Mouse (Mus musculus): ENCODE data around the gene Cacna1s. TPM values are rescaled to one million over a fixed set of nuclear protein-coding genes. Genes with fewer than 3 reads are reported as not detected.

Cacna1s gene
- total RNA-seq, 2 experiments from 2014 or later: 1.0 to 1.2 TPM

DNA sequence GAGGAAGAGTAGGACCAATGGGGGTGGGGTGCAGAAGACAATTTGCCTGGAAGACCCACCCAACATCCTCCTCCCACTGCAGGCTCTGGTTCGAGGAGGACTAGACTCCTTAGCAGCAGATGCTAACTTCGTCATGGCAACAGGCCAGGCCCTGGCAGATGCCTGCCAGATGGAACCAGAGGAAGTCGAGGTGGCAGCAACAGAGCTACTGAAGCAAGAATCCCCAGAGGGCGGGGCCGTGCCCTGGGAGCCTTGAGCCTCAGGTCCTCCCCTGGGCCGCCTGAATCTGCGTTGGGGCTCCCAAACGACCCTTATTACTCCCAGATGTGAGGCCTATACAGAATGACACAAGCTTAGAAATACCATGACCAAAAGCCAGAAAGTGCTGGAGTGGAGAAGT is 66.3 kb downstream of the Cacna1s start:
- peak in 1 of 2 experiments; percentile 55 for DNase-seq

DNA sequence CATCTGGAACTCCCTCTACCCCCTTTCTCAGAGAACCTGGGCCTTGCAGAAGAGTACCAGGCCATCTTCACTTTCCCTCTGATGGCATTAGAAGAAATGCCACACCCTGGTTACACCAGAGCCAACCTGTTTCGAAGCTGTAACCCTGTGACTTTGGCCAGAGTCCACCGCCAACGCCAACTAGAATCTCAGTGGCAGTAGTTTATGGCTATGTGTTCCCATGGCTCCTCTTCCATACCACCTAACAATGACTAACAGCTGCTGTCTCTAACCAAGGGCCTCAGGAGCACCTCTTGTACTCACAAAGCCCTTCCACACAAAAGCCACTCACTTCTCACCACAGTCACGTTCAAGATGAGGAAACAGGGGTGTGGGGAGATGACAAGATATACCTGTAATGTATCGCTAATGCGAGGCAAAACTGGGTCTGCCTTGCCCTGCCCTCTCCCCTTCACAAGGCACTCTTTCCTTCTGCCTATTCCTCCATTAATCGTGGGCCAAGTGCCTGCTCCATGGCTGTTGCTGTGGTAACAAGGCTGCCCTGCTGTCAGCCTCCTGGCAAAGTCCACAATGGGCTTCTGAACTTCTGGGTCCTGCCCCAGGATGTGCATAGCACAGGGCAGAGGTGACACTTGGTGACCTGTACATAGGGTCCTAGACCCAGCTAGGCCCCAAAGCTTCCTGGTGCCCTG is 67.2 kb downstream of the Cacna1s start:
- DNase-seq: no peak

DNA sequence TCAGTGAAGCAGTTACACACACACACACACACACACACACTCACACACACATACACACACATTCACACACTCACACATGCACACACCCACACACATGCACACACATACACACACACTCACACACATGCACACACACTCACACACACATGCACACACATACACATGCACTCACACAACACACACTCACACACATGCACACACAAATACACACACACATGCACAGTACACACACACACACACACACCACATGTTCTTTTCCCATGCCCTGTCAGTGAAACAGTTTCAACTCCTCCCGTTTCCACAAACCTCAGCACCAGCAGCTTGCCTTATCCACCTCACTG is 67.7 kb downstream of the Cacna1s start:
- DNase-seq: no peak

DNA sequence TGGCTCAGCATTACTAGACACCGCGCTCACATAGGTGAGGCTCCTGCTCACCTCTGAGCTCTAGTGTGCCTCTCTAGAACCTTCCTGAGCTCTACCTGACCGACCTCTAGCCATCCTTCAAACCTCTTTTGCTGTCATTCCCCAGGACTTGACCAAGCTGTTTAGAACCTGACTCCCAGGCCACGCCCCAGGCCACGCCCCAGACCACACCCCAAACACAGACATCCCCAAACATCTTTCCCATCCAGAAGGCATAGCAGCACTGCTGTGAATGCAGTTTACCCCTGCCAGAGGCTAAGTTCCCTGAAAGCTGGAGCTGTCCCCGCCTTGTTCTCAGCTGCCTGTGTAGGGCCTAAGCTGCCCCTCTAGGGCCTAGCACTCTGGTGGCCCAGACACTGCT is 68.2 kb downstream of the Cacna1s start:
- DNase-seq: no peak

DNA sequence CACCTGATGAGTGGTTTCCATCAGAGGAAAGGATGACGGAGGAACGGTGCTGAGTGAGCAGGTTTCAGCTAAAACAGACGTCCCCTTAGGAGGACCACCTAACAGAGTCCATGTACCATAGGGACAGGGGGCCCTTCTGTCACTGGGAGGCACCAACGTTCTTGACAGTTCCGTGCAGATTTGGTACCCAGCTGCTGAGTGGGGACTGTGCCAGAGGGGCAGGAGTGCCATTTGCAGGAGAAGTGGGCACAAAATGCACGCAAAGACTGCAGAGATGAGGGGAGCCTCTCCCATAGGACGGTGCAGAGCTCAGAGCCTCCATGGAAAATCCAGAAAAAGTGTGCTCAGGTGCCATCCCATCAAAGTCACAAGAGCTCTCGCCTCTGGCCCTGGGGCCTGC is 69.5 kb downstream of the Cacna1s start:
- DNase-seq: no peak

DNA sequence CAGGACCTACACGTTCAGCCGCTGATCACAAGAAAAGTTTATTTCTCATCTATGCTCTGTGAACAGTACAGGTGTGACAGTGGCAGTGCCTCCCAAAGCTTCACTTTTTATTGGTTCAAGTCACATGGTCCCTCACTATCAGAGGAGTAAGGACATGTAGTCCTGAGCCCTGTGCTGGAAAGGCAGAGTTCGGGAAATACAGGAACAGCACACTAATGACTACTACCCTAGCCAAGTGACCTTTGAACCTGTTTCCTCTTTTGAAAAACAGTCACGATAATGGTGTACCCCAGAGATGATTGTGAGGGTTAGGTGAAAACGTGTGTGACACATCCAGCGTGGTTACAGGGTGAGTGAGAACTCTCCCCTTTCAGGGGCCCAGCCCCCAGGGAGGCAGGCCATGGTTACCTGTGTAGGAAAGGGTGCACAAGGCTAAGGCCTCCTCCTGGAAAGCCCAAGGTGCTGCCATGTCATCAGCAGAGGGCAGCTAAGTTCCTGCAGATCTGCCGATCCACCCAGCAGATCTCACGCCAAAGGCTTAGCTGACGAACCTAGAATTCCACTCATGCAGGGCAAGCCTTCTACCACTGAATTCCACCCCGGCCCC is 73.7 kb downstream of the Cacna1s start:
- DNase-seq: no peak

DNA sequence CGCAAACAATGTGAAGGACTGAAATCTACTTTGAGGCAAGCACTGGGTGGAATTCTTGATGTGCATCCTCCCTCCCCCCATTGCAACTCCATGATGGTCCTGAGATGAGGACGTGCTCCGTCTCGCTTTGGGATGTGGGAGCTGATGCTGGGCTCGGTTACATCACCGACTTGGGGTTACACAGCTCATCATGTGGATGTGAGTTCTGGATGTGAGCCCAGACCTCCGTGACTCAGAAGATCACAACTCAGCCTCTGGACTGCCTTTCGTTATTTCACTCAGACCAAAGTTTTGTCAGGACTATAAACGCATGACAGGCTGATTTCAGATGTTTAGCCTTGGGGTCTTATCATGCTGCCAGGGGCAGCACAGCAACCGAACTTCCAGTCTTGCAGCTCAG is 74.3 kb downstream of the Cacna1s start:
- DNase-seq: no peak

DNA sequence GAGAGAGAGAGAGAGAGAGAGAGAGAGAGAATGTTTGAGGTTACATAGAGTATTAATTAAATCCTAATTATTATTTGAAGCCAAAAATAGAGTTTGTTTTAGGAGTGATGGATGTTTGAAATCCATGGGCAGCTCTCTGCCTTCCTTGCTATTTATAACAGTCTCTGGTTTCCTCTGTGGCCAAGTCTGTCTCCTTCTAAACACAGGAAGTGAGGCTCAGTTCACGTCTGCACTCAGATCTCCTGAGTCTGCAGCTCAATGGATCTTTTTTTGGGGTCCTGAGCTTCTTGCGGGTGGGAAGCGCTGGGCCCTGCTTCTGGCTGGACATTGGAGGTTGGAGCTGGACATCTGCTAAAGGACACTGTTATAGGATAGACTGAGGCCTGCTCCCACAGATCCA is 75.3 kb downstream of the Cacna1s start:
- DNase-seq: no peak

DNA sequence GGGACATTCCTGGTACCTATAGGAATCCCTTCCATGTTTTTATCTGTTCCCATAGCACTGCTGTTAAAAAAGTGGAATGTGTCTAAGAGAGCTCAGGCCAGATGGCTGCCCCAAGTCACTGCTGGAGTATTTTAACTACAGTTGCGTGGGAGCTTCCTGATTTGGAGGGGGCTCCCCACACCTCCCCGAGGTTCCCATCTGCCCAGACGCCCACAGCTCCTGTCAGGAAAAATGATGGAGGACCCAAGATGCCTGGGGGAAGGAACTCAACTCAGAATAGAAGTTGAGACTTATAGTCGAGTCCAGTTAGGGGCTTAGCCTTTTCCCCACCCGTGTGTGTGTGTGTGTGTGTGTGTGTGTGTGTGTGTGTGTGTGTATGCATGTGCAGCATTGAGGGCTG is 75.9 kb downstream of the Cacna1s start:
- DNase-seq: peak; percentile 75 to 78

DNA sequence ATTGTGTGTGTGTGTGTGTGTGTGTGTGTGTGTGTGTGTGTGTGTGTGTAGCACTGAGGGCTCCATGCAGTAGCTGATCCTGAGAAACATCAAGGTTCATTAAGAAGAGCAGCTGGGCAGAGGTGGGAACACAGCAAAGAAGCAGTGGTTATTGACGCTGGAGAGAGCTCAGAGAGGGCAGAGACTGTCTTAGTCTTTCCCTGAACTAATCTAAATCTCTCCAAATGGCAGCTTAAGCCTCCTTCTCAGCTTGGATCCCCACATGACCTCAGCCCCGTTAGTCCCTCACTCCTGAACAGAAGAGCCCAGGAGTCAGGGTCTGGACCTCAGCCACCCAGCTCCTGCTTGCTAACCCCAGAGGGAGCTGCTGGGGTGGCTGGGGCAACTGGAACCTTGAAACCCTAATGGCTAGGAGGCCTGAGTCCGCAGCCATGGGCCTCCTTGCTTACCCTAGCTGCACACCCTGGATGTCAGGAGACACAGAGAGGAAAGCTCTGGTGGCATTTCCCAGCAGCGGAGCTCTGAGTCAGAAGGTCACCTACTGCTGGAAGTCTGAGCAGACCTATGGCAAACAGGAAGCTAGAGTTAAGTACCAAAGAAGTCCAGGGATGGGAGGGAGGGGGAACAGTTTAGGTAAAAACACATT is 76.5 kb downstream of the Cacna1s start:
- no peak for DNase-seq

DNA sequence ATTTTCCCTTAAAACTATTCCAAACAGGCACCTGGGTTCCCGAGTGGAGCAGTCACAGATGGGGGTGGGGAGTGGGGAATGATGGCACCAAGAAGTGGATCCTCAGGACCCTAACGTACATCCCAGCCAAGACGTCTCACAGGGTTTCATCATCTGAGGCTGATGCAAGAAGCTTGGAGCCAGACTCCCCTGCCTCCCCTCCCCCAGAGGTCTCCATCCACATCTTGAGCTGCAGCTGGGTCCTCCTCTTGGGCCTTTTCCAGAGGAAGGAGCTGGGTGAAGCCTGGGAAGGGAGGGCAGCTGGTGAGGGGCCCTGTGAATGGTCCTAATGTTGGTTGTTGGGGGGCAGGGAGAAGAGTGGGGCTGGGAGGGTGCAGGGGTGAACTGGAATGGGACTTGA is 77.6 kb downstream of the Cacna1s start:
- DNase-seq: no peak

DNA sequence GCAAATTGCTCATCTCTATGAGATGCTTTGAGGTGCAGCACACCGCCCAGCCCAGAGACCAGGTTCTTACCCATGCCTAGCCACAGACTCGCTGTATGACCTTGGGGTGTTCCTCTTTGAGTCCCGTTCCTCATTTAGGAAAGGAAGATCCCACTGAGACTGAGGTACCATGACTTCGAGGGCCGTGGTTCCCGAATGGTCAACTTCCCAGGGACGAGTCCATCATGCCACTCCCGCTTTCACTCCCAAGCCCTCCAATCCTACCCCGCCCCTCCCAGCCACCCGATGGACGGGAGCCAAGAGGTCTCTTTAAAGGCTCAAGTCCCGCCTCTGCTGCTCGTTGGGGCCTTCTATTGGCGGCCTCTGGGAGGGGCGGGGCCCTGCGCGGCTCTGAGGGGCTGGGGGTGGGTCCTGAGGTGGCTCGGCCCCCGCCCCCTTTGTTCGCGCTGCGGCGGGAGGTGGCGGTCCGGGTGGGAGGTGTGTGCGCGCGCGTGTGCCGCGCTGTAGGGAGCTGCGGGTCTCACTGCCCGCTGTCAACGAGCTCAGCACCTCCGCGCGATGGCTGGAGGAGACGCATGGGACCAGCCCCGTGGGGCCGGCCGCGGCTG is 78.5 kb downstream of the Cacna1s start, which contains the start of gene Kif21b:
Gene Kif21b, plus strand, starts transcription at position 439 of the 608 bp plus-strand sequence.
- peak; percentile 89 to 91 for DNase-seq

DNA sequence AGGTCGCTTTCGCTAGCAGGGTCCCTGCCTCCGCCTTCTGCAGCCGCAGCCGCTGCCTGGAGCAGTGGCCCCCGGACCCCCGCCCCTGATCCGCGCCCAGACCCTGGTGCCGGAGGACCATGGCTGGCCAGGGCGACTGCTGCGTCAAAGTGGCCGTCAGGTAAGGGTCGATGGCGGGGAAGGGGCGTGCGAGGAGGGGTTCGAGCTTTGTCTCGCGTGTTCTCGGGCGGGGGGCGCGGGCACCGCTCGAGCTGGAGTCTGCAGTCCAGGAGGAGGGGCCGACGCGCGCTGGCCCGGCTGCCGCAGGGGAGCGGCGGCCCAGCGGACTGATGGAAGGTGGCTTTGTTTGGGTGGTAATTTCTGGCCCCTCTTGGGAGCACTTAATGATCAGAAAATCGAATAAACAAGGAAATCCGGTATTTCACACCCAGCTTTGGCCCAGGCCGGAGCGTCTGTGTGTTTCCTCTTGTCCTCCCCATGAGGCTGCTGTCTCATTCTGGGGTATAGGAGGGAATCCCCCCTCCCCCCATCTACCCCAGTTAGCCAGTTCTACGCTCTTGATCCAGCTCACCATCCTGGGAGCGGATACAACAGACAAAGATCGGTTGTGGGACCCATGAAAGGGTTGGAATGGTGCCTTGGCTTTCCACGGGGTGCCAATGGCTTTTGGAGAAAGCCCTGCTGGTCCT is 79.2 kb downstream of the Cacna1s start:
- DNase-seq: no peak

DNA sequence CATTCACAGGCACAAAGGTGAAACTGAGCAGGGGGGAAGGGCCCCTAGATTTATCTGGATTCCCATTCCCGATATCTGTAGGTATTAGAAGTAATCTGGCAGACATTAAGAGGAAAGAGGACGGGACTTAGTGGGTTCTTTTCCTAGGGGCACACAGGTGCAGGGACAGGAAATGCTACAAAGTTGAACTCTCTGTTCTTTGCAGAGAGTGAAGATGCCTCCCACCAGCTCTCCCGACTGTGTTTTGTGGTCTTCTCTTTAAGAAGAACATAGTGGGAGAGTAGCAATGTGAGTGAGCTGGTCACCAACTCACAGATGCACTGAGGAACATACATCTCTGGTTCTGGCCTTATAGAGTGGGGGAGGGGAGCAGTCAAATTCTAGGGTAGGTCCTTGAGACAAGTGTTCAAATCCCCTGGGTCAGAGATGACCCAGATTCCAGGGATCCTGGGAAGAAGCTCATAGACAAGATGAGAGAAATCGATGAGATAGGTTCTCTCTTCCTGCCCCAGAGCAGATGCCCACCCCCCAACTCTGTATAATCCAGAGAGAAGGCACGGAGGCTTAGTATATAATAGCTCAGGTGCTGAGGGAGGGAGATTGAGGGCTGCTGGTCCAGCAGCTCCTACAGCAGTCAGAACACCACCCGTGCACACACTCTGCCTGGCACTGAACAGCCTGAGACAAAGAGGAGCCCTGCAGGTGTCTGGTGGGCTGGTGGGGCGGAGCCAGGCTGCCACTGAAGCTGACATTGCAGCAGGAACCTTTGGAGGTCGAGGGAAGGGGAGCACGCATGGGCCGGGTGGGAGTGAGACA is 80.0 kb downstream of the Cacna1s start:
- DNase-seq: no peak

DNA sequence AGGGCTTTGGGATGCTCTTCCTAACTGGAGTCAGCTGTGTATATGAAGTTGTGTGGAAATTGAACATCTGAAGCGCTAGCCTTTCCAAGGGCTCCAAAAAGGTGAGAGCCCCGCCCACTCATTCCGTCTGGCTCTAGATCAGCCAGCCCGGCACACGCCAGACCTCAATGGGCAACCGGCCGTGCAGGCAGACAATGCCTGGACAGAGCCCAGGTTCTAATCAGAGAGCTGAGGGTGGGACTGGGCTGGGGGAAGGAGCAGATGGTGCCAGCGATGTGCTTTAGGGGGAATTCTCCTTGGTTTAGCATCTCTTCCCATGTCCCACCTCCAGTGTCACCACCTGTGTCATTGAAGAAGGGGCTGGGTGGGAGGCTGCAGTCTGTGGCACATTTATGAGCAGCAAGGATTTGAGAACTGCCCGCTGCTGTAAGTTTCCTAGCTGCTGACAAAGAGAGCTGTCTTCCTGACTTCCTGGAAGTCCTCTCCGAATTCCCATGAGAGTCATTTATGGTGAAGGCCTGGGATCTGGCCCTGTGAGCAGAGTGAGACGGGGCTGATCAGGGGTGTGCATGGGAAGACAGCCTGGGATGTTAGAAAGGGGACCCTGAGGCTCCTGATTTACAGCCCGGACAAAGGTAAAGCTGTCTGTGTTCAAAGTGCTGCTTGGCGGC is 81.2 kb downstream of the Cacna1s start:
- no peak for DNase-seq

DNA sequence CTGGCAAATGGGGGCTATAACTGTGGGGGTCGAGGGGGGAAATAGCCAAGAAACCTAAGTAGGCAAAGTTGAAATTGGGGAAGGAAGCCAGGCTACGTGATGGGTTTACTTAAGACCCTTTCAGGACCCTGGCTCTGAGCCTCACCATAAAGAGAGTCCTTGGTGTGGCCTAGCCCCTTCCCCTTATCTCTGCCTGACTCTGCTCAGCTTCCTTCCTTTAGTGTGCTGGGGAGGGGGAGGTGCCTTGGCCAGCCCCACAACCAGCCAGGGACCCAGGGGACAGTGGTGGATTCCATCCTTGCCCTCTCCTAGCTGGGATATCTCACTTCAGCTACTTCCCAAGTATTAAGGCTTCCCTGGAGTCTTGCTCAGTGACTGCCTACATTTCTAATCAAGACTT is 82.0 kb downstream of the Cacna1s start:
- DNase-seq: no peak

DNA sequence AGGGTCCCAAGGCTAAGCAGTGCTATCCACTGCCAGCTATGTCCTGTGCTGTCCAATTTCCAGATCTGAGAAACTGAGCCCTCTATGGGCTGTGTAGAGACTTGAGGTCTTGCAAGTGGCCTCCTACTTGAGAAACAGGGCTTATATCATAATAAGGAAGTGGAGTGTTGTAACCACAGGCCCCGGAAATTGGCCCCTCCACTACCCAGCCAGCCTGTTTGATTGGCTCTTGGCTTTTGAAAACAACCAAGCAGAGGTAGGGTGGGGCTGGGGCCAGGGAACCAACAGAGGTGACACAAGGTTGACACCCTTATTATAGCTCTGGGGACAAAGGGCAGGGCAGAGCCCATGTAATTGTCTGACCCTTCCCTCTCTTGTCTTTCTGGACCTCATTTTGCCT is 82.5 kb downstream of the Cacna1s start:
- no peak for DNase-seq

DNA sequence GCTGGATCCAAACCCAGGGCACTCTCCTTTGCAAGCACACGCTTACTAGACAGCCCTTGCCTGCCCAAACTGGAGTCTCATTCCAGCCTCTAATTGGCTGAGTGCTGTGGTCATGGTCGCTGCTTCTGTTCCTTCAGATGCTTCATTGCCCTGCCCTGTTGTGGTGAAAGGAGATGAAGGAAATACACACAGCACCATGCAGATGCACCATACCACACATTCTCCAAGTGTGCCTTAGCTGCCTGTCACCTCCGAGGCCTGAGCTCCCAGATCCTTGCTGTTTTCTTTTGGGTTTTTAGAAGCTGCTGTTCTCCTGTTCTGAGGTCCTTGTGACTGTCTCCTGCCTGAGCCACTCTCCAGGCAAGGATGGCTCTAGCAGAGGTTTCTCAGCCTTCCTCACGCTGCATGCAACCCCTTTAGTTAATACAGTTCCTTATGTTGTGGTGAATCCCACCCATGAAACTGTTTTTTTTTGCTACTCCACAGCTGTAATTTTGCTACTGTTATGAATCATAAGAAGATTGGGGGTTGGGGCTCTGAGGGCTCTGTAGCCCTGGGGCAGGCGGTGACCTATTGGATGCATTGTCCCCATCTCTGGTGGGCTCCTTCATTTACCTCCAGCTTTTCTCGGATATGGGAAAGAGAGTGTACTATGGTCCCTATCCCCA is 83.4 kb downstream of the Cacna1s start:
- DNase-seq: no peak

DNA sequence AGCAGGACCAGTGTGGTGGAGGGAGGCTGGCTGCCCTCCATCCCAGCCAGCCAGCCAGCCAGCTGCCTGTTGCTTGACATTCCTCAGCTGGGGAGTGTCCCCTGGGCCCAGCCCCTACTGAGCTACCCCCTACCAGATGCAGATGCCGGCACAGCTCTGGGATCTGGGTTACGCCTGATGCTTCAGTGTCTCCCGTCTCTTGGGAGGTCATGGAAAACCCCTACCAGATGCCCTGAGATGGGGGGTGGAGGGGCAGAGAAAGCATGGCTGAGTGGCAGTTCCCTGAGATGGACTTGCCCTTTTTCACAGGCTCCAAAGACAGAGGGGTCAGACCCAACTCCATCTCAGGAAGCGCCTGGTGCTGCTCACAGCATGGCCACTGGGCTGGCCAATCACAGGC is 84.0 kb downstream of the Cacna1s start:
- DNase-seq: no peak

DNA sequence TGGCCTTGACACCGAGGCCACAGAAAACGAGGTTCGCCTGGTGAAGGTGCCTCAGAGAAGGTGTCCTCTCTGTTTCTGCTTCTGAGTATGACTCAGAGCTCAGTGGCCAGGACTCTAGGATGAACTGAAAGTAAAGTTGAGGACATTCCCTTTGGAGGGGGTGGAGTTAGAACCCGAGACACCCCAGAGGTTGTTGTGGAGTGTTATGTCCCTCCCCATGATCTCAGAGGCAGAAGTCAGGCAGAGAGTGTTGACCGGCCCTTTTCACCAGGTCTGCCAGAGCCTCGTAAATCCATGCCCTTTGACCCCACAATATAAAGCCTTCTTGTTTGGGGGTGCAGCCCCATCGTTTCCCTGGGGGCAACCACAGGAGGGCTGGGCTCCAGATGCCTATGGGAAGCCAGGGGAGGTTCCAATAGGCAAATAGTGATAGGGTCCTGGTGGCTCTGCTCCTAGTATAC is 84.6 kb downstream of the Cacna1s start:
- DNase-seq: no peak

DNA sequence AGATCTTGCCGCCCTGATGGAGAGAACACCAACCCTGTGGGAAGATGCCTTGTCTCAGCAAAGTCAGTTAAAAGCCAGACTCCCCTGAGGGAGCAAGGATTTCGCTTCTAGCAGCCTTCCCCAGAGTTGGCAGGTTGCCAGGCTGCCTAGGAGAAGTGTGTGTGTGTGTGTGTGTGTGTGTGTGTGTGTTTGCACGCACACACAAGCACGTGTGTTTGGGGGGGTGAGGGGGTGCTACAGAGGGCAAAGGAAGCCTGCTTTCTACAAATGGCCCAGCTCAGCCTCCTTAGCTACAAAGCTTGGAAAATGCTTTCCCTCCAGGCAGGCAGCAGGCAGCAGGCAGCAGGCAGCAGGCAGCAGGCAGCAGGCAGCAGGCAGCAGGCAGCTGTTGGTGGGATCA is 85.0 kb downstream of the Cacna1s start:
- no peak for DNase-seq
